Mouse (Mus musculus): ENCODE results near the gene 1600014C10Rik.

DNA sequence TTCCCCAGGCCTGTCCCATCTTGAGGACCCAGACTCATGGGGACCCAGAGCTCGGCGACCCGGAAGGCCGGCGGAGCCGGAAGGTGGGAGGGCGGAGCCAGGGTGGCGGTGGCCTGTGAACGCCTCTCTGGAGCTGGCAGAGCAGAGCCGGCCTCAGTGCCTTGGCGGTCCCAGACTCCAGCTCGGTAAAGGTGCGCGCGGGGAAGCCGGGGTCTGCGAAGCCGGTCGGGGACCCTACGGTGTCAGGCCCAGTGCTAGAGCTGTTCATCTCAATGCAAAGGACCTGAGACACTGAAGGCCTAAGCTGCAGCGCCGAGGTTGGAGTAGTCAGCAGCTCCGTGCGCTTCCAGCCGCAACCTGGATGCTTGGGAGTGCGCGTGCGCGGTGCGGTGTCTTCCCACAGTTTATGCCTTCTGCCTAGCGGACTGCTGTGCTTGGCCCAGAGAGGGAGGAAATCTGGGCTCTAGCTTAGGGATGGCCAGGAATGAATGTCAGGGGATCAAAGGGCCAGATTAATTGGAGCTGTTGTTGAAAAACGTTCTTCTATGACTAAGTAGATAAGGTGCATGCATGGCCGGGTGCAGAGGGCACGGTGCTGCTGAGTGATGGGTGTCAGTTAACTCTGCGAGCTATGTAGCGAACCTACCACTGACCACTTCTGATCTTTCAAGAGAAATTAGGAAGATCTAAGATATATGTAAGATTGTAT is 846 bp downstream of the 1600014C10Rik start:
- TF ChIP-seq EP300 (IDR thresholded peaks at IDR 0.05; ENCODE audit: insufficient read depth, low read depth, low read length) (no peak), CTCF (IDR thresholded peaks at IDR 0.05; ENCODE audit: low read depth, low read length) (no peak), POLR2A (IDR thresholded peaks at IDR 0.05; ENCODE audit: insufficient read depth, low read length) (peak; percentile 42)
